Mouse (Mus musculus): ENCODE results near the gene Gm6356.
"Not testable (repeated sequence)": the region's sequence is repeated elsewhere in the genome, so short reads cannot be mapped to it uniquely, and the experiment has no call there.

Gm6356 gene

GRCm38 (mm10) chr14:6973718-6974117 lies at the start of gene Gm6356:
TSS of gene Gm6356 (minus strand) at chr14:6973818.
- DNase-seq, result not testable (repeated sequence)

Measured in cerebellum, adult 8-10 months (tissue).